Mouse (Mus musculus) stomach, embryonic 14.5 days (tissue): ENCODE measurements around the gene Prmt2. TPM values are rescaled to one million over a fixed set of nuclear protein-coding genes. Genes with fewer than 3 reads are reported as not detected.

Source experiments
- ATAC-seq: fragments of 200-750 bp; cut with Nextera tagmentation; 2 replicates; pipeline ENCODE4 v1.8.0; 2017; ENCODE audit warnings: low read depth, moderate TSS enrichment; ENCODE audit not compliant: insufficient number of reproducible peaks, insufficient read depth, low FRiP score
- H3K27ac ChIP-seq: fragments of 300-500 bp; sonication (generic); 2 replicates; pipeline ENCODE4 v1.5.1; 2014; ENCODE audit warnings: mild to moderate bottlenecking, low read length, moderate library complexity, mixed read lengths
- H3K27me3 ChIP-seq: fragments of 300-500 bp; sonication (generic); 2 replicates; pipeline ENCODE4 v1.6.1; 2014; ENCODE audit warnings: low read length, control low read depth, mixed read lengths; ENCODE audit not compliant: control insufficient read depth, insufficient read depth
- H3K36me3 ChIP-seq: fragments of 300-500 bp; sonication (generic); 2 replicates; pipeline ENCODE4 v1.6.1; 2014; ENCODE audit warnings: mild to moderate bottlenecking, control low read depth, low read length, moderate library complexity, mixed read lengths; ENCODE audit not compliant: control insufficient read depth, insufficient read depth
- H3K4me1 ChIP-seq: fragments of 300-500 bp; sonication (generic); 2 replicates; pipeline ENCODE4 v1.6.1; 2014; ENCODE audit warnings: low read length, control low read depth, mixed read lengths; ENCODE audit not compliant: control insufficient read depth, insufficient read depth
- H3K4me2 ChIP-seq: fragments of 300-500 bp; sonication (generic); replicated peaks from 2 replicates; pipeline ENCODE4 v1.6.1; 2014; ENCODE audit warnings: low read depth, low read length, control low read depth
- H3K4me3 ChIP-seq: fragments of 300-500 bp; sonication (generic); 2 replicates; pipeline ENCODE4 v1.5.1; 2014; ENCODE audit warnings: low read depth, low read length, control low read depth
- H3K9ac ChIP-seq: fragments of 300-500 bp; sonication (generic); replicated peaks from 2 replicates; pipeline ENCODE4 v1.6.1; 2014; ENCODE audit warnings: low read depth, mild to moderate bottlenecking, control low read depth, low read length, moderate library complexity, mixed read lengths
- H3K9me3 ChIP-seq: fragments of 300-500 bp; sonication (generic); 2 replicates; pipeline ENCODE4 v1.6.1; 2016; ENCODE audit warnings: low read depth, low read length, control low read depth; ENCODE audit not compliant: control insufficient read depth
- WGBS: fragments of 180-500 bp; shearing (Covaris S2); extraction: QIAGEN DNeasy Blood & Tissue Kit; methylation state at CpG from one replicate; pipeline ENCODE4 v1.1.7; 2014; 5-methylcytosine and 5-hydroxymethylcytosine counted together
- polyA plus RNA-seq: library from polyadenylated mRNA; unstranded; fragments of >200 nt; fragmentation: Nextera tagmentation; extraction: Ambion mirVana; gene quantifications from 2 replicates; pipeline ENCODE4 v1.2.1, GENCODE M21; 2014

Prmt2 gene
- polyA plus RNA-seq, 1 experiment from 2014 or later = 61.4 TPM

- H3K9me3 ChIP-seq = no peaks in the 10 kb centered on the region
- no peaks in the 10 kb centered on the region for H3K36me3 ChIP-seq
- WGBS = 28% methylated on average over 4 of the region's 4 CpGs
- H3K9ac ChIP-seq = no peak overlapping the region
- H3K4me3 ChIP-seq = no peak overlapping the region
- H3K4me2 ChIP-seq = no peak overlapping the region
- ATAC-seq = no peak
- H3K27me3 ChIP-seq = no peaks in the 10 kb centered on the region
- H3K4me1 ChIP-seq = no peaks in the 10 kb centered on the region
- no peak overlapping the region for H3K27ac ChIP-seq
Observed at GRCm38 (mm10) chr10:76246601-76247000, 8.9 kb upstream of the Prmt2 start.

DNA sequence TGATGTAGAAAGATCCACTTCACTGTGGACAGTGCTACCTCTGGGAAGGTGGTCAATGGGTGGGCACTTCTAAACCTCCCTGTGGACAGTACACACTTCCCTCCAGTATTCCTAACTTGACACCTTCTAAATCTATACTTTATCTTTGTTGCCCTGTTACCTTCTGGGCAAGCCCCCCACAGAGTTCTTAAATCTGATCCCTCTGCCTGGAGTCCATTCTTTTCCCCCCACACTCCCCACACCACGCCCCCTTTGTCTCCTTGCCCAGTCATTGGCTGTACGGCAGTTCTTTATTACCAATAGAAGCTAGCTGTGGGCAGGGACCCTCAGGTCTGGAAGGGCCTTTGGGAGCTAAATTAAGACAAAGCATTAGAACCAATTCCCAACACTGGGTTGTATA lies 7.4 kb upstream of the Prmt2 start:
- Histone ChIP-seq H3K27me3 (no peaks in the 10 kb centered on the region), H3K9me3 (no peaks in the 10 kb centered on the region), H3K4me2 (no peak overlapping the region), H3K4me3 (no peak overlapping the region), H3K27ac (no peak overlapping the region), H3K9ac (no peak overlapping the region), H3K36me3 (no peaks in the 10 kb centered on the region), H3K4me1 (no peaks in the 10 kb centered on the region)
- no peak for ATAC-seq
- 78% methylated on average over 2 of the region's 2 CpGs for WGBS

DNA sequence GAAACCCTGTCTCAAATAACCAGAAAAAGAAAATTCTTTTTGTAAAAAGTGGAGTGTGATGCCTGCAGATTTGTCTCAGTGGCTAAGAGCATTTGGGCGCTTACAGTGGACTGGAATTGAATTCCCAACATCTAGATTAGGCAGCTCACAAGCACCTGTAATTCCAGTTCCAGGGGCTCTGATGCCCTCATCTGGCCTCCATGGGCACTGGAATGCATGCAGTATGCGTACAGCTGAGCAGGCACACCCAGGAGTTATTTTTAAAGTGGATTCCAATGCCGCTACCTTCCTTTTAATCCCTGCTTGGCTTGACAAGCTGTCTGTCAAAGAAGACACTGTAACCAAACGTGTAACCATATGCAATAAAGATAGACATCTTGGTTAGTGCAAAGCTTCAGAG lies 1.7 kb upstream of the Prmt2 start:
- no peak for ATAC-seq

GRCm38 (mm10) chr10:76229627-76230026 lies 8.0 kb downstream of the Prmt2 start:
- Histone ChIP-seq H3K27me3 (no peaks in the 10 kb centered on the region), H3K4me3 (no peak overlapping the region), H3K4me1 (no peaks in the 10 kb centered on the region), H3K9ac (no peak overlapping the region), H3K9me3 (no peaks in the 10 kb centered on the region), H3K27ac (no peak overlapping the region), H3K4me2 (no peak overlapping the region), H3K36me3 (peaks cover 4% of the 10 kb centered on the region; the same call in 1 of the 2 replicates)
- 83% methylated on average over 1 of the region's 1 CpGs for WGBS
- no peak for ATAC-seq

More for the DNA sequence above, 1.7 kb upstream of the Prmt2 start:
- Histone ChIP-seq H3K27me3 (no peaks in the 10 kb centered on the region), H3K4me3 (no peak overlapping the region), H3K27ac (no peak overlapping the region), H3K9me3 (no peaks in the 10 kb centered on the region), H3K9ac (no peak overlapping the region), H3K4me2 (no peak overlapping the region), H3K36me3 (no peaks in the 10 kb centered on the region), H3K4me1 (peaks cover 9% of the 10 kb centered on the region; the same call in 1 of the 2 replicates)
- 66% methylated on average over 4 of the region's 4 CpGs for WGBS

- no peak for ATAC-seq
- Histone ChIP-seq H3K27me3 (no peaks in the 10 kb centered on the region), H3K9me3 (no peaks in the 10 kb centered on the region), H3K4me2 (no peak overlapping the region), H3K4me1 (no peaks in the 10 kb centered on the region), H3K27ac (no peak overlapping the region), H3K4me3 (no peak overlapping the region), H3K9ac (no peak overlapping the region), H3K36me3 (peaks cover 13% of the 10 kb centered on the region)
- 91% methylated on average over 11 of the region's 11 CpGs for WGBS
Observed at GRCm38 (mm10) chr10:76225944-76226343, 11.7 kb downstream of the Prmt2 start.

DNA sequence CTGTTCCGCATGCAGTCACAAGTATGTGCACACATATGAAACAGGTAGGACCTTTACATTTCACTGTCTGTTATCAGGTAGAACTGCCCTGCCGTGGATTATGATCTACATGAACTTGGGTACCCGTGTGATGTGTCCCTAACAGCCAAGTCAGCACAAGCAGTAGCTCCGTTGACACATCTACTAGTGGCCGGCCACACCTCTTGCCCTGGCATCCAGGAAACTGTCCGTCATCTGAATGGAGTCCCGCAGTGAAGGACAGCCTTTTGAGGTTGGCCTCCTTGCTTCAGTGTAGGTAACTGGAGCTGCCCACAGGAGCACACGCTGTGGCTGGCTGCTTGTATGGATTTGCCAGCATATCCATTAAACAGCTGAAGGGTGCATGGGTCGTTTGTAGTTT lies 19.4 kb downstream of the Prmt2 start:
- Histone ChIP-seq H3K27ac (no peak overlapping the region), H3K4me2 (no peak overlapping the region), H3K4me1 (no peaks in the 10 kb centered on the region), H3K36me3 (peaks cover 38% of the 10 kb centered on the region; the same call in 1 of the 2 replicates), H3K9ac (no peak overlapping the region), H3K4me3 (no peak overlapping the region), H3K9me3 (peaks cover 9% of the 10 kb centered on the region; the same call in 1 of the 2 replicates), H3K27me3 (no peaks in the 10 kb centered on the region)
- ATAC-seq = no peak
- WGBS = 81% methylated on average over 9 of the region's 9 CpGs

- Histone ChIP-seq H3K9ac (no peak overlapping the region), H3K36me3 (peaks cover 38% of the 10 kb centered on the region; the same call in 1 of the 2 replicates), H3K4me2 (no peak overlapping the region), H3K9me3 (peaks cover 9% of the 10 kb centered on the region; the same call in 1 of the 2 replicates), H3K4me3 (no peak overlapping the region), H3K4me1 (no peaks in the 10 kb centered on the region), H3K27me3 (no peaks in the 10 kb centered on the region), H3K27ac (no peak overlapping the region)
- WGBS = 96% methylated on average over 17 of the region's 17 CpGs
- no peak for ATAC-seq
Observed at GRCm38 (mm10) chr10:76217056-76217455, 20.6 kb downstream of the Prmt2 start.

- 88% methylated on average over 4 of the region's 4 CpGs for WGBS
- no peak overlapping the region for H3K9ac ChIP-seq
- no peaks in the 10 kb centered on the region for H3K27me3 ChIP-seq
- no peak overlapping the region for H3K4me2 ChIP-seq
- no peak overlapping the region for H3K4me3 ChIP-seq
- no peak for ATAC-seq
- H3K4me1 ChIP-seq = no peaks in the 10 kb centered on the region
- H3K36me3 ChIP-seq = peaks cover 31% of the 10 kb centered on the region; the same call in 1 of the 2 replicates
- no peak overlapping the region for H3K27ac ChIP-seq
- H3K9me3 ChIP-seq = peaks cover 9% of the 10 kb centered on the region; the same call in 1 of the 2 replicates
Observed at GRCm38 (mm10) chr10:76214161-76214560, 23.5 kb downstream of the Prmt2 start.

- Histone ChIP-seq H3K27ac (no peak overlapping the region), H3K4me2 (no peak overlapping the region), H3K4me3 (no peak overlapping the region), H3K9me3 (peaks cover 9% of the 10 kb centered on the region; the same call in 1 of the 2 replicates), H3K9ac (no peak overlapping the region), H3K36me3 (peaks cover 25% of the 10 kb centered on the region; the same call in 1 of the 2 replicates), H3K4me1 (no peaks in the 10 kb centered on the region), H3K27me3 (no peaks in the 10 kb centered on the region)
- no peak for ATAC-seq
- 90% methylated on average over 6 of the region's 6 CpGs for WGBS
Observed at GRCm38 (mm10) chr10:76212121-76212520, 25.5 kb downstream of the Prmt2 start.
